Mouse (Mus musculus) G1E (cell line): Measurements from ENCODE around the gene Rae1. TPM values are rescaled to one million over a fixed set of nuclear protein-coding genes. Genes with fewer than 3 reads are reported as not detected.

Experiments used
- ATAC-seq: 2 replicates; pipeline ENCODE4 v1.8.0; 2016; ENCODE audit warnings: mild to moderate bottlenecking; ENCODE audit not compliant: insufficient number of reproducible peaks, poor library complexity, low FRiP score, severe bottlenecking; ENCODE audit errors: extremely low read depth
- DNase-seq: peaks from one replicate; pipeline ENCODE4 v3.0.0; 2012; ENCODE audit warnings: low spot score
- H3K27me3 ChIP-seq: 2 replicates; pipeline ENCODE4 v1.6.1; 2012; ENCODE audit warnings: mild to moderate bottlenecking, low read length, inconsistent platforms; ENCODE audit not compliant: insufficient read depth
- H3K36me3 ChIP-seq: replicated peaks from 2 replicates; pipeline ENCODE3; 2012; ENCODE audit warnings: mild to moderate bottlenecking, inconsistent platforms
- H3K4me1 ChIP-seq: 2 replicates; pipeline ENCODE4 v1.6.1; 2012; ENCODE audit warnings: low read depth, low read length, inconsistent platforms, mixed read lengths; ENCODE audit not compliant: insufficient read depth
- H3K4me3 ChIP-seq: 2 replicates; pipeline ENCODE4 v1.5.1; 2012; ENCODE audit warnings: low read depth, mild to moderate bottlenecking, inconsistent platforms, low read length, moderate library complexity, mixed read lengths
- H3K9me3 ChIP-seq: replicated peaks from 2 replicates; pipeline ENCODE4 v1.6.1; 2012; ENCODE audit warnings: inconsistent platforms
- CTCF ChIP-seq: IDR thresholded peaks from 2 replicates; pipeline ENCODE4 v1.5.1; 2012; ENCODE audit warnings: low read depth, low read length, inconsistent platforms, mixed read lengths
- GATA1 ChIP-seq: IDR thresholded peaks from 2 replicates; pipeline ENCODE4 v1.6.1; 2012; ENCODE audit warnings: borderline replicate concordance, low read length, inconsistent platforms, mixed read lengths
- GATA2 ChIP-seq: IDR thresholded peaks from 2 replicates; pipeline ENCODE4 v1.6.1; 2012; ENCODE audit warnings: low read depth, low read length, inconsistent platforms, borderline replicate concordance
- POLR2AphosphoS5 ChIP-seq: IDR thresholded peaks from 2 replicates; pipeline ENCODE4 v1.6.1; 2012; ENCODE audit warnings: low read depth, low read length, inconsistent platforms; ENCODE audit not compliant: insufficient replicate concordance
- TAL1 ChIP-seq: conservative IDR thresholded peaks from 2 replicates; pipeline ENCODE4 v1.6.1; 2012; ENCODE audit warnings: low read depth, low read length, inconsistent platforms, mixed read lengths
- polyA plus RNA-seq: library from polyadenylated mRNA; stranded (reverse); fragments of >175 nt; gene quantifications from 2 replicates; pipeline ENCODE4 v1.2.3, GENCODE M21; 2012
- total RNA-seq, 2 experiments: library from RNA; stranded (forward) in 1 of 2; stranded (reverse) in 1 of 2; fragments of 200-1000 nt in 1 of 2; fragments of >200 nt in 1 of 2; fragmentation: Nextera tagmentation in 1 of 2; gene quantifications; 2 replicates each; pipeline ENCODE4 v1.2.3; 2014 to 2017

The Rae1 gene
- 165 and 189 TPM in 2 replicates for total RNA-seq (2014; fragmentation: Nextera tagmentation)
- 92.4 and 93.2 TPM in 2 replicates for total RNA-seq (2017)
- 60.2 and 71.9 TPM in 2 replicates for polyA plus RNA-seq

DNA sequence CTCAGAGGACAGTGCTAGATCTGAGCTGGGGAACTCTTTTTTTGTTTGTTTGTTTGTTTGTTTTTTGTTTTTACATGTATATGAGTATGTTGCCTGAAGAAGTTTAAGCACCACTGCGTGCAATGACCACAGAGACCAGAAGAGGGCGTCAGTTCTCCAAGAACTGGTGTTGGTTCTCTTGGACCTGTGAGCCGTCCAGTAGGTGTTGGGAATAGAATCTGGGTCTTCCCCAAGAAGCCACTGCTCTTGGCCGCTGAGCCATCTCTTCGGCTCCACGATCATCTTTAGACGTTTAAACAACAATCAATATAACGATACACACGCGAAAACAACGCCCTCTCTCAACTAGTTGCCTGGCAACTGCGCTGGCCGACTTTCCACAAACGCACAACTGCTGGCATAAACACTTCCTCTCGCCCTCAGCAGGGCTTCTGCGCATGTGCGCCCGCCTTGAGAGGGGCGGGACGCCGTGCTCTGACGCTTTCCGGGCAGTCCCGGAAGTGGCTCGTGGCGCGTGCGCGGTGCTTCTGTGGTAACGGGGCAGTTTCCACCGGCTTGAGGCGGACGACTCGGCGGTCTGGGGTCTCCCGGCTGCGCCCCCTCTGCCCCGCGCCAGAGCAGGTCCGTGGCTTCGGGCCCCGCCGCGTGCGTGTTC is at the start of gene Rae1:
TSS of gene Rae1 (plus strand) at position 488 of the 655 bp plus-strand sequence.
- peak; percentile 82 for DNase-seq
- Histone ChIP-seq H3K9me3 (no peaks in the 10 kb centered on the region), H3K36me3 (peaks cover 43% of the 10 kb centered on the region), H3K27me3 (peaks cover 9% of the 10 kb centered on the region), H3K4me3 (peak within 1 kb of the TSS; percentile 92), H3K4me1 (peaks cover 41% of the 10 kb centered on the region)
- TF ChIP-seq GATA1 = no peak
- TF ChIP-seq CTCF = peak; percentile 76
- TF ChIP-seq GATA2 = no peak
- ATAC-seq = peak; percentile 90

DNA sequence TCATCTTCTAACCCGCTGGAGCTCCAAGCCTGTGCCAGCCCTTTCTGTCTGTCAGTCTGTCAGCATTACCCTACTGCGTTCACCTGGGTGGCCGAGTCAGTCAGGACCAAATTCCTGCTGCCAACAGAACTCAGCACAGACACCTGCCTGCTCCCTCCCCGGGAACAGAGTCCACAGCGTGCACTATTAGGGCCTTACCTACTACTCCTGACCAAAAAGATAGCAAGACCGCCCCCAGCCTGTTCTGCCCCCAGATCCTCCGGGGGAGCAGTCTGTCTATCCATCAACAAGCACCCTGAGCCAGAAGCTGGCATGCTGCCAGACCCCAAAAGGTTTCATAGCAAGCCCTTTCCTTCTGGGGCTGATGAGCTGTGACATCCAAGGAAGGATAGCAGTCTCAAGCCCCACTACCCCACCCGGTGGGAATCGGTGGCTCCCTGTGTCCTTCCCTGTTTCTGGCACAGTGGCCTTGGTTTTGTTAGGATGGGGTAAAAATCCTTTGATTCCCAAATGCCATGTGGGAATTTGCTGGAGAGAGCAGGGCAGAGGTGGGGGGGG is 49.7 kb upstream of the Rae1 start:
- no peaks in the 10 kb centered on the region for H3K27me3 ChIP-seq
- TF ChIP-seq TAL1 (no peak), POLR2AphosphoS5 (no peak), CTCF (no peak), GATA1 (no peak), GATA2 (no peak)
- no peak for DNase-seq
- H3K4me3 ChIP-seq = no peak overlapping the region
- ATAC-seq = no peak
- no peaks in the 10 kb centered on the region for H3K36me3 ChIP-seq
- no peaks in the 10 kb centered on the region for H3K4me1 ChIP-seq
- H3K9me3 ChIP-seq = peaks cover 69% of the 10 kb centered on the region

DNA sequence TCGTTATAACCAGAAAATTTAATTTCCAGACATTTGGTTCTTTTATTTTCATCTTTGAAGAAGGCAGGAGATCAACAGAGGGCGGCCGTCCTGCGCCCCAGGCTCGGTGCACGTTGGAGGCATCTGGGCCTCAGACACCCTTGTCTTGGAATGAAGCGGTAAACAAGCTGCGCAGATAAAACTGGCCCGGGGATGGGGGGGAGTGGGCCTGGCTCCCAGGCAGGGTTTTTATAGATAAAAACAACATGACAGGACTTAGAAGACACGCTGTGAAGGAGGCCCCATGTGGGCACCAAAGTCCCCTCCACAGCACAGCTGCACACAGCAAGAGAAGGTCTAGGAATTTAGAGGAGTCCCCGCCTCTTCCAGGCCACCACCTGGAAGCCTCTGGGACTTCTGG is 49.2 kb upstream of the Rae1 start:
- no peak for TF ChIP-seq POLR2AphosphoS5
- no peak for TF ChIP-seq GATA2
- no peak for TF ChIP-seq TAL1
- TF ChIP-seq CTCF = no peak
- no peak for TF ChIP-seq GATA1
- peaks cover 67% of the 10 kb centered on the region for H3K9me3 ChIP-seq
- DNase-seq = no peak
- H3K4me1 ChIP-seq = no peaks in the 10 kb centered on the region
- H3K27me3 ChIP-seq = no peaks in the 10 kb centered on the region
- no peaks in the 10 kb centered on the region for H3K36me3 ChIP-seq
- no peak for ATAC-seq
- no peak overlapping the region for H3K4me3 ChIP-seq

DNA sequence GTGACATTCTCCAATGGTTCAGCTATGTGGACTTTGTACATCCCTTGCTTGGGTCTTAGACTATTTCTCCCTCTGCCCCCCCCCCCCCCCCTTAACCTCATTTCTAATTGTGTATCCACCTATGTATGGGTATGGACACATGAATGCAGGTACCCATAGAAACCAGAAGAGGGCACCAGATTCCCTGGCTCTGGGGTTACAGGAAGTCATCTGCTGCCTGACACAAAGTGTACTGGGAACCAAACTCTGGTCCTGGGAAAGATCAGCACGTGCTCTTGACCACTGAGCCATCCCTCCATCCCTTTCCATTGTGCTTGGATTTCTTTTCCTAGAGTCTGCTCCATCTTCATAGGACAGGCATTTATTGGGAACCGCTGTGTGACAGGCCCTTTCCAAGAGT is 47.9 kb upstream of the Rae1 start:
- Histone ChIP-seq H3K4me3 (no peak overlapping the region), H3K9me3 (peaks cover 61% of the 10 kb centered on the region), H3K27me3 (no peaks in the 10 kb centered on the region), H3K4me1 (no peaks in the 10 kb centered on the region), H3K36me3 (no peaks in the 10 kb centered on the region)
- DNase-seq = no peak
- ATAC-seq = no peak
- TF ChIP-seq GATA1 = no peak

DNA sequence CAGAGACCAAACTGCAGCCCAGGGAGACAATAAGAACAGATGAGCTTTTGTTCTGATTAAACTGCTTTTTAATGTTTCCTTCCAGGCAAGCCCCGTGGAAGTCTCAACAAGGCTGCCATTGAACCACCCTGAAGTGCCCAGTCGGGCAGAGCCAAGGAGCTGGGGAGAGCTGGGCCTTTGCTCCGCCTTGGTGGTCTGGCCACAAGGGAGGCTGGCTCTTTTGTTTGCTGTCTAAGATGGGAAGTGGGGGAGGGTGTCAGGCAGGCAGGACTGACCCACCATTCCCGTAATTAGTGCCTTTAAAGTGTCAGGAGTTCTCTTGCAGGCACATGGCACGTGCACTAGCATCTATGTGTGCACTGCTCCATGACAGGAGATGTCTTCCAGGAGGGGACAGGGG is 41.3 kb upstream of the Rae1 start:
- Histone ChIP-seq H3K27me3 (no peaks in the 10 kb centered on the region; the same call in 1 of the 2 replicates), H3K9me3 (peaks cover 43% of the 10 kb centered on the region), H3K36me3 (no peaks in the 10 kb centered on the region), H3K4me3 (no peak overlapping the region), H3K4me1 (no peaks in the 10 kb centered on the region)
- no peak for TF ChIP-seq CTCF
- TF ChIP-seq POLR2AphosphoS5 = no peak
- TF ChIP-seq TAL1 = no peak
- TF ChIP-seq GATA1 = no peak
- no peak for TF ChIP-seq GATA2
- no peak for DNase-seq
- no peak for ATAC-seq

DNA sequence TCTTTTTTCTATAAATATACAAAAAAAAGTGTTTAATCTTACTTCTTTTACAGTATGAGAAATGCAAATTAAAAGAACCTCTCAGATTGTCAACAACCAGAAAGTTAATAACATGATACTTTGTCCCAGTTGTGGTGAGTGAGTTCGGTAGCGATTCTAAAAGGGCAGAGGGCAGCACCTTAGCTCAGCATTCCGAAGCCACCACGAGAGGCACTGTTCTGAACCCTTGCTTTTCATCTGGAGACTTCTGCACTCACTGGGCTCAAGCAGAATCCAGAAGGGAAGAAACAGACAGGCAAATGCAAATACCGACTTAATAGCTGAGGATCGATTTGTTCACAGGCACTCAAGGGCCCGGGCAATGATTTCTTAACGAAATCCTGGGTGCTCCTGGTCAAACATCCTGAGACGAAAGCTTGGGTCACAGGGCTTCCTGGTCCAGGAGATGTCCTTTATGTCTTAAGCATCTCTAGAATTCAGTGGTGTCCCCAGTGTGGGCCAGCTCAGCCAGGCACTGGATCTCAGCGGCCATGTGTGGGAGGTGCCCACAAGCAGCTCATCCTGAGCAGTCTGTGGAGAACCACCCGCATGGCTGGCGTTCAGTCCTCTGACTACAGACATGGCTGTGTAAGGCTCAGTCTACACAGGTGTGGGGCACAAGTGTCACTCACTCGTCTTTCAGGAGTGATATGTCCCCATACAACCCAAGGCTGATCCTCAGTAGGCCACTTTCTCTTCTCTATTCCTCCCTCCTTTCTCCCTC is 40.7 kb upstream of the Rae1 start:
- ATAC-seq (no peak), DNase-seq (no peak)
- no peak for TF ChIP-seq TAL1
- no peak for TF ChIP-seq GATA2
- no peak for TF ChIP-seq CTCF
- no peak for TF ChIP-seq POLR2AphosphoS5
- no peak for TF ChIP-seq GATA1
- Histone ChIP-seq H3K27me3 (no peaks in the 10 kb centered on the region; the same call in 1 of the 2 replicates), H3K36me3 (no peaks in the 10 kb centered on the region), H3K4me1 (no peaks in the 10 kb centered on the region), H3K4me3 (no peak overlapping the region), H3K9me3 (peaks cover 40% of the 10 kb centered on the region)
